Mouse (Mus musculus) midbrain, embryonic 14.5 days (tissue): ENCODE measurements around the gene Mpg. TPM values are rescaled to one million over a fixed set of nuclear protein-coding genes. Genes with fewer than 3 reads are reported as not detected.

Experiments used
- ATAC-seq: fragments of 200-750 bp; cut with Nextera tagmentation; 2 replicates; pipeline ENCODE4 v1.8.0; 2017; ENCODE audit warnings: moderate number of reproducible peaks, moderate library complexity; ENCODE audit not compliant: low FRiP score, low TSS enrichment
- DNase-seq: peaks from one replicate; pipeline ENCODE4 v3.0.0-alpha.2; 2015
- H3K27ac ChIP-seq: fragments of 300-500 bp; sonication (generic); replicated peaks from 2 replicates; pipeline ENCODE4 v1.5.1; 2014; ENCODE audit warnings: mild to moderate bottlenecking, low read depth, low read length, moderate library complexity
- H3K27me3 ChIP-seq: fragments of 300-500 bp; sonication (generic); 2 replicates; pipeline ENCODE4 v1.6.1; 2014; ENCODE audit warnings: low read length, control low read depth, mixed read lengths; ENCODE audit not compliant: control insufficient read depth, insufficient read depth
- H3K36me3 ChIP-seq: fragments of 300-500 bp; sonication (generic); 2 replicates; pipeline ENCODE4 v1.6.1; 2014; ENCODE audit warnings: low read length, control low read depth; ENCODE audit not compliant: control insufficient read depth, insufficient read depth
- H3K4me1 ChIP-seq: fragments of 300-500 bp; sonication (generic); 2 replicates; pipeline ENCODE4 v1.6.1; 2014; ENCODE audit warnings: mild to moderate bottlenecking, antibody characterized with exemption, low read length, control low read depth; ENCODE audit not compliant: control insufficient read depth, insufficient read depth
- H3K4me2 ChIP-seq: fragments of 300-500 bp; sonication (generic); 2 replicates; pipeline ENCODE4 v1.6.1; 2014; ENCODE audit warnings: mild to moderate bottlenecking, low read length, moderate library complexity
- H3K4me3 ChIP-seq: fragments of 300-500 bp; sonication (generic); replicated peaks from 2 replicates; pipeline ENCODE4 v1.5.1; 2014; ENCODE audit warnings: low read depth, low read length
- H3K9ac ChIP-seq: fragments of 300-500 bp; sonication (generic); replicated peaks from 2 replicates; pipeline ENCODE4 v1.6.1; 2014; ENCODE audit warnings: mild to moderate bottlenecking, low read length, moderate library complexity
- H3K9me3 ChIP-seq: fragments of 300-500 bp; sonication (generic); 2 replicates; pipeline ENCODE4 v1.6.1; 2016; ENCODE audit warnings: low read length, control low read depth, mixed read lengths; ENCODE audit not compliant: control insufficient read depth
- WGBS: fragments of 180-500 bp; shearing (Covaris S2); extraction: QIAGEN DNeasy Blood & Tissue Kit; methylation state at CpG from one replicate; pipeline ENCODE4 v1.1.7; 2014; 5-methylcytosine and 5-hydroxymethylcytosine counted together
- polyA plus RNA-seq: library from polyadenylated mRNA; unstranded; fragments of >200 nt; fragmentation: Nextera tagmentation; extraction: Ambion mirVana; gene quantifications from 2 replicates; pipeline ENCODE4 v1.2.1, GENCODE M21; 2014

The Mpg gene
- polyA plus RNA-seq, 1 experiment from 2014 or later: 37.4 TPM

GRCm38 (mm10) chr11:32233895-32234294 lies 7.6 kb downstream of the Mpg start:
- ATAC-seq: no peak
- Histone ChIP-seq H3K4me1 (peaks cover 7% of the 10 kb centered on the region; the same call in 1 of the 2 replicates), H3K27ac (no peak overlapping the region), H3K36me3 (peaks cover 59% of the 10 kb centered on the region), H3K4me3 (no peak overlapping the region), H3K9me3 (no peaks in the 10 kb centered on the region), H3K9ac (no peak overlapping the region), H3K4me2 (no peak overlapping the region), H3K27me3 (no peaks in the 10 kb centered on the region)
- no peak for DNase-seq
- WGBS: 94% methylated on average over 3 of the region's 3 CpGs

DNA sequence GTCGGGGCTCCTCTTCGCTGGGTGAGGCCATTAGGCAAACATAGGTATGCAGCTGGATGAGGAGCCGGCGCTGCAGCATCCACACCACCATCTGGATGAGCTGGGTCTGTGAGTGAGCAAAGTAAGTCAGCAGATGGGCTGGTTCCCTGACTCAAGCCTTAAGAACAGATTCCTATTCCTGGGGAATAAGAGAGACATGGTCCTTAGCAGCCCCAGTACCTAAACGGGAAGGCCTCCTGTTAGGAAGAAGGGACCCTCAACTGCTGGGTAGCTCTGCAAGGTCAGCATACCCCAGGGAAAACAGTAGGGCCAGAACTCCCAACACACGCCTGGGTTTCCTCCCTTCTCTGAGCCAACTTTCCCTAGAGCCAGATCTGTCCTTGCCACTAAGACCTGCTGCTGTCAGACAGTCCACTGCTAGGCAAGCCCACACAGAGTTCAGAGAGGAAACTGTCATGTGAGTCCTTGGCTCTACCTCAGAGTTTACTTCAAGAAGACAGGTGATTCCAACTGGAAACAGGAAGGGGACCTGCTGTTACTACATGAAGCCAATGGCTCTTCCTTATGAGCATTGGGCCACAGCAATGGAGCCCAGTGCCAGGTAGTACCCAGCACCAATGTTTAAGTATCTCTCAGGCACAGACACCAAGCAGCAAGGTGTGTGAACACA lies 8.6 kb downstream of the Mpg start:
- no peak overlapping the region for H3K4me2 ChIP-seq
- DNase-seq (no peak), ATAC-seq (no peak)
- peaks cover 7% of the 10 kb centered on the region; the same call in 1 of the 2 replicates for H3K4me1 ChIP-seq
- peak overlapping the region; percentile 49 for H3K27ac ChIP-seq
- H3K4me3 ChIP-seq: no peak overlapping the region
- H3K9me3 ChIP-seq: no peaks in the 10 kb centered on the region
- no peak overlapping the region for H3K9ac ChIP-seq
- WGBS: 87% methylated on average over 6 of the region's 6 CpGs
- H3K36me3 ChIP-seq: peaks cover 59% of the 10 kb centered on the region
- no peaks in the 10 kb centered on the region for H3K27me3 ChIP-seq

DNA sequence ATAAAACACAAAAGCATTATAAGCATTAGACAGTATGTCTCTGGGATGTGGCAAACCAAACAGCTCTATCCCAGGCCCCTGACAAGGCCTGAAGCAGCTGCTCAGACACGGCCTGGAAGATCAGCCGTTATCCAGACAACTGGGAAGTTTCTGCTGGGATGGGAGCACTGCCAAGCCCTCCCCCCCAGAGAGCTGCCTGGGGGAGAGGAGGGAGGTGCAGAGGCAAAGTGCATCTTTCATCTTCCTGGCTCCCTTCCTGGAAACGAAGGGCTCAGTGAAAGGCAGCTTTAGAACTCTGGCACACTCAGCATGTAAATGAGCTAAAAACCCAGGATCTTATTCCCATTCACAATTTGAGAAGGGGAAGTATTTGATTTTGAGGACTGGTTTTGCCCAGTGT lies 9.3 kb downstream of the Mpg start:
- peak; percentile 60; the same call in 1 of the 2 replicates for ATAC-seq
- peak; percentile 83 for DNase-seq
- Histone ChIP-seq H3K4me1 (peaks cover 7% of the 10 kb centered on the region; the same call in 1 of the 2 replicates), H3K36me3 (peaks cover 58% of the 10 kb centered on the region), H3K9me3 (no peaks in the 10 kb centered on the region), H3K4me3 (no peak overlapping the region), H3K9ac (no peak overlapping the region), H3K27me3 (no peaks in the 10 kb centered on the region), H3K27ac (peak overlapping the region; percentile 49), H3K4me2 (no peak overlapping the region)
- 45% methylated on average over 3 of the region's 3 CpGs for WGBS

DNA sequence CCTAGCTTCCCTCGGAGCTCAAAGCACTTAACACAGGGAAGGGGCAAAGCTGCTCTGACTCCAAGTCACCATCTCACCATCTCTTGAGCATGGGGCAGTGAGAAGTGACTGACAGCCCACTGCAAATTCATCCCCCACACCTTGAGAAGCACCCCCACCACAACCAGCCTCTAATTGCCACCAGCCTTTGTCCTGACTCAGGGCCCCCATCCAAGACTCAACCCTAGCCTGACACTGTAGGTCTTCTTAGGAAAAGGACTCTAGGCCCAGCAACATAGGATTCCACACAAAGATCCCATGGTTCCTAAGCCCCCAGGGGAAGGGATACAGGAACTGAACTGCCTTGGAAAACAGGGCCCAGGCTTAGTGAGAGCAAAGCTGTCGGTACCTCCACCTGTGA lies 9.8 kb downstream of the Mpg start:
- DNase-seq (peak; percentile 28), ATAC-seq (peak; percentile 18; the same call in 1 of the 2 replicates)
- no peaks in the 10 kb centered on the region for H3K27me3 ChIP-seq
- H3K4me3 ChIP-seq: no peak overlapping the region
- H3K4me2 ChIP-seq: no peak overlapping the region
- 0 out of 2 replicates have a peak overlapping the region, but pooled peaks have one; percentile 20 for H3K9ac ChIP-seq
- H3K9me3 ChIP-seq: no peaks in the 10 kb centered on the region
- 57% methylated on average over 2 of the region's 2 CpGs for WGBS
- H3K36me3 ChIP-seq: peaks cover 59% of the 10 kb centered on the region
- peak overlapping the region; percentile 34 for H3K27ac ChIP-seq
- H3K4me1 ChIP-seq: peaks cover 7% of the 10 kb centered on the region; the same call in 1 of the 2 replicates

DNA sequence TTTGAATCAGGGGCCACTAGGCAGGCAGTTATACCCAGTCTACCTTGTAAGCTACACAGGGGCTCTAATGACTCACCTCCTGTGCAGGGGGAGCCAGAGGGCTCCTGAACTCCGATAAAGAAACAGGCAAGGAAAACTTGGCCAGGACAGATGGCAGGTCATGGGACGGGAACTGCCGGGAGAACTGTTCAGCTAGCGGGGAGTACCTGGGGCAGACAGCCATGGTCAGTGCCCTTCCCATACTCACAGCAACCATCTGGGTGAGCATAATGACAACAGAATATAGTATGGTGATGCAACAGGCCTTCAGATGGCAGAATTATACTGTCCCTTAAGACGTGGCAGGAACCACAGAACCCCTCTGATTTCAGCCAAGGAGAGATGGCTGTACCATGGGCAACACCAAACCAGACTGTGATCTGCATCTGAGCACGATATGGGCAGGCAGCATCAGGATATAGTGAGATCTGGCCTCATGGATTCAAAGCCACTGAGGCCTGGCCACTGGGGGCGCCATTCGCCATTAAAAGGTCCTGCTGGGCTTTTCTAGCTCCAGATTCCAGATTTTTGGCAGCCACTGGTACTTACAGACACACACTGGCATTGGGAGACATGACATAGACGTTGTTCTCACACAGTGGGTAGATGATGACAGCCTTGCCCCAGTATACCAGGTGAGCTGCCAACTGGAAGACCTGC lies 10.6 kb downstream of the Mpg start:
- H3K4me3 ChIP-seq: no peak overlapping the region
- no peak overlapping the region for H3K9ac ChIP-seq
- H3K36me3 ChIP-seq: peaks cover 57% of the 10 kb centered on the region
- H3K9me3 ChIP-seq: no peaks in the 10 kb centered on the region
- peaks cover 7% of the 10 kb centered on the region; the same call in 1 of the 2 replicates for H3K4me1 ChIP-seq
- no peak overlapping the region for H3K4me2 ChIP-seq
- no peak for ATAC-seq
- H3K27ac ChIP-seq: peak overlapping the region; percentile 34
- WGBS: 58% methylated on average over 9 of the region's 9 CpGs
- no peaks in the 10 kb centered on the region for H3K27me3 ChIP-seq
- peak; percentile 81 for DNase-seq

- no peak overlapping the region for H3K9ac ChIP-seq
- no peak for DNase-seq
- peaks cover 53% of the 10 kb centered on the region for H3K36me3 ChIP-seq
- no peak for ATAC-seq
- no peak overlapping the region for H3K4me3 ChIP-seq
- H3K4me1 ChIP-seq: peaks cover 7% of the 10 kb centered on the region; the same call in 1 of the 2 replicates
- WGBS: 90% methylated on average over 3 of the region's 3 CpGs
- H3K9me3 ChIP-seq: no peaks in the 10 kb centered on the region
- no peak overlapping the region for H3K27ac ChIP-seq
- H3K4me2 ChIP-seq: no peak overlapping the region
- H3K27me3 ChIP-seq: no peaks in the 10 kb centered on the region
Measured at GRCm38 (mm10) chr11:32237411-32237795, 11.1 kb downstream of the Mpg start.

GRCm38 (mm10) chr11:32238093-32238860 lies 12.0 kb downstream of the Mpg start:
- Histone ChIP-seq H3K9ac (no peak overlapping the region), H3K36me3 (peaks cover 51% of the 10 kb centered on the region), H3K4me2 (no peak overlapping the region), H3K27ac (no peak overlapping the region), H3K27me3 (no peaks in the 10 kb centered on the region), H3K9me3 (no peaks in the 10 kb centered on the region), H3K4me1 (peaks cover 7% of the 10 kb centered on the region; the same call in 1 of the 2 replicates), H3K4me3 (no peak overlapping the region)
- 65% methylated on average over 5 of the region's 5 CpGs for WGBS
- 0 out of 2 replicates have a peak, but pooled peaks have one; percentile 15 for ATAC-seq
- peak; percentile 83 for DNase-seq

- no peaks in the 10 kb centered on the region for H3K9me3 ChIP-seq
Measured at GRCm38 (mm10) chr11:32241391-32241790, 15.1 kb downstream of the Mpg start.

More at GRCm38 (mm10) chr11:32241391-32241790, 15.1 kb downstream of the Mpg start:
- no peaks in the 10 kb centered on the region for H3K27me3 ChIP-seq
- peaks cover 3% of the 10 kb centered on the region; the same call in 1 of the 2 replicates for H3K4me1 ChIP-seq
- ATAC-seq (no peak), DNase-seq (no peak)
- no peak overlapping the region for H3K27ac ChIP-seq
- no peak overlapping the region for H3K4me2 ChIP-seq
- no peak overlapping the region for H3K4me3 ChIP-seq
- no peak overlapping the region for H3K9ac ChIP-seq
- H3K36me3 ChIP-seq: peaks cover 57% of the 10 kb centered on the region
